Mouse (Mus musculus) hindbrain, embryonic 12.5 days (tissue): ENCODE measurements around the gene B230217C12Rik. TPM values are rescaled to one million over a fixed set of nuclear protein-coding genes. Genes with fewer than 3 reads are reported as not detected.

Source experiments
- ATAC-seq: fragments of 200-750 bp; cut with Nextera tagmentation; 2 replicates; pipeline ENCODE4 v1.8.0; 2017; ENCODE audit warnings: moderate TSS enrichment; ENCODE audit not compliant: low FRiP score
- H3K27ac ChIP-seq: fragments of 300-500 bp; sonication (generic); 2 replicates; pipeline ENCODE4 v1.5.1; 2016; ENCODE audit warnings: mild to moderate bottlenecking
- H3K27me3 ChIP-seq: fragments of 300-500 bp; sonication (generic); 2 replicates; pipeline ENCODE4 v1.6.1; 2016; ENCODE audit warnings: mild to moderate bottlenecking
- H3K36me3 ChIP-seq: fragments of 300-500 bp; sonication (generic); 2 replicates; pipeline ENCODE4 v1.6.1; 2016; ENCODE audit warnings: mild to moderate bottlenecking
- H3K4me1 ChIP-seq: fragments of 300-500 bp; sonication (generic); 2 replicates; pipeline ENCODE4 v1.6.1; 2016
- H3K4me2 ChIP-seq: fragments of 300-500 bp; sonication (generic); replicated peaks from 2 replicates; pipeline ENCODE4 v1.6.1; 2016; ENCODE audit warnings: mild to moderate bottlenecking
- H3K4me3 ChIP-seq: fragments of 300-500 bp; sonication (generic); 2 replicates; pipeline ENCODE4 v1.5.1; 2016; ENCODE audit warnings: mild to moderate bottlenecking
- H3K9ac ChIP-seq: fragments of 300-500 bp; sonication (generic); 2 replicates; pipeline ENCODE4 v1.6.1; 2016; ENCODE audit warnings: mild to moderate bottlenecking, moderate library complexity
- H3K9me3 ChIP-seq: fragments of 300-500 bp; sonication (generic); replicated peaks from 2 replicates; pipeline ENCODE4 v1.6.1; 2016; ENCODE audit warnings: mild to moderate bottlenecking
- WGBS: fragments of 180-500 bp; shearing (Covaris S2); methylation state at CpG from one replicate; pipeline ENCODE4 v1.1.7; 2016; 5-methylcytosine and 5-hydroxymethylcytosine counted together
- polyA plus RNA-seq: library from polyadenylated mRNA; unstranded; fragments of >200 nt; fragmentation: Nextera tagmentation; extraction: Ambion mirVana; gene quantifications from 2 replicates; pipeline ENCODE4 v1.2.1, GENCODE M21; 2016

The B230217C12Rik gene
- polyA plus RNA-seq, 1 experiment from 2014 or later, result 14.1 TPM

- Histone ChIP-seq H3K9me3 (no peaks in the 10 kb centered on the region), H3K4me2 (no peak overlapping the region), H3K36me3 (peaks cover 50% of the 10 kb centered on the region), H3K4me1 (peaks cover 30% of the 10 kb centered on the region), H3K27ac (no peak overlapping the region), H3K27me3 (no peaks in the 10 kb centered on the region), H3K9ac (no peak overlapping the region), H3K4me3 (no peak overlapping the region)
- ATAC-seq, result no peak
- WGBS, result 75% methylated on average over 4 of the region's 4 CpGs
These were observed 19.7 kb upstream of the B230217C12Rik start for GRCm38 (mm10) chr11:97820840-97821239.

GRCm38 (mm10) chr11:97821401-97822064 is 19.0 kb upstream of the B230217C12Rik start:
- H3K27me3 ChIP-seq, result no peaks in the 10 kb centered on the region
- H3K4me3 ChIP-seq, result no peak overlapping the region
- peaks cover 26% of the 10 kb centered on the region for H3K4me1 ChIP-seq
- H3K4me2 ChIP-seq, result no peak overlapping the region
- no peak overlapping the region for H3K27ac ChIP-seq
- H3K9me3 ChIP-seq, result no peaks in the 10 kb centered on the region
- H3K36me3 ChIP-seq, result peaks cover 50% of the 10 kb centered on the region
- no peak for ATAC-seq
- 94% methylated on average over 8 of the region's 8 CpGs for WGBS
- H3K9ac ChIP-seq, result no peak overlapping the region

- H3K36me3 ChIP-seq, result peaks cover 60% of the 10 kb centered on the region
- H3K9ac ChIP-seq, result no peak overlapping the region
- no peaks in the 10 kb centered on the region for H3K9me3 ChIP-seq
- no peak overlapping the region for H3K27ac ChIP-seq
- 74% methylated on average over 20 of the region's 20 CpGs for WGBS
- ATAC-seq, result no peak
- no peaks in the 10 kb centered on the region for H3K27me3 ChIP-seq
- H3K4me3 ChIP-seq, result no peak overlapping the region
- H3K4me1 ChIP-seq, result peaks cover 14% of the 10 kb centered on the region
- H3K4me2 ChIP-seq, result no peak overlapping the region
These were observed 17.6 kb upstream of the B230217C12Rik start for GRCm38 (mm10) chr11:97822840-97823603.

- Histone ChIP-seq H3K4me1 (peaks cover 3% of the 10 kb centered on the region), H3K27ac (no peak overlapping the region), H3K4me2 (no peak overlapping the region), H3K9ac (no peak overlapping the region), H3K36me3 (peaks cover 68% of the 10 kb centered on the region), H3K9me3 (no peaks in the 10 kb centered on the region), H3K4me3 (no peak overlapping the region), H3K27me3 (no peaks in the 10 kb centered on the region)
- 95% methylated on average over 11 of the region's 11 CpGs for whole genome bisulfite sequencing
- no peak for ATAC-seq
These were observed 16.4 kb upstream of the B230217C12Rik start for GRCm38 (mm10) chr11:97824168-97824567.

GRCm38 (mm10) chr11:97824895-97825294 is 15.7 kb upstream of the B230217C12Rik start:
- H3K9ac ChIP-seq, result no peak overlapping the region
- H3K4me1 ChIP-seq, result no peaks in the 10 kb centered on the region
- no peak for ATAC-seq
- peaks cover 70% of the 10 kb centered on the region for H3K36me3 ChIP-seq
- H3K4me2 ChIP-seq, result no peak overlapping the region
- H3K27ac ChIP-seq, result no peak overlapping the region
- 84% methylated on average over 6 of the region's 6 CpGs for WGBS
- H3K9me3 ChIP-seq, result no peaks in the 10 kb centered on the region
- no peaks in the 10 kb centered on the region for H3K27me3 ChIP-seq
- H3K4me3 ChIP-seq, result no peak overlapping the region

GRCm38 (mm10) chr11:97825295-97825694 is 15.3 kb upstream of the B230217C12Rik start:
- WGBS, result 89% methylated on average over 10 of the region's 10 CpGs
- H3K9me3 ChIP-seq, result no peaks in the 10 kb centered on the region
- no peak overlapping the region for H3K4me2 ChIP-seq
- no peaks in the 10 kb centered on the region for H3K4me1 ChIP-seq
- peaks cover 70% of the 10 kb centered on the region for H3K36me3 ChIP-seq
- no peak overlapping the region for H3K27ac ChIP-seq
- H3K9ac ChIP-seq, result no peak overlapping the region
- no peak for ATAC-seq
- H3K4me3 ChIP-seq, result no peak overlapping the region
- no peaks in the 10 kb centered on the region for H3K27me3 ChIP-seq

GRCm38 (mm10) chr11:97825971-97826370 is 14.6 kb upstream of the B230217C12Rik start:
- Histone ChIP-seq H3K4me1 (no peaks in the 10 kb centered on the region), H3K36me3 (peaks cover 64% of the 10 kb centered on the region), H3K27ac (no peak overlapping the region), H3K9ac (no peak overlapping the region), H3K9me3 (no peaks in the 10 kb centered on the region), H3K27me3 (no peaks in the 10 kb centered on the region), H3K4me3 (no peak overlapping the region), H3K4me2 (no peak overlapping the region)
- no peak for ATAC-seq
- 89% methylated on average over 9 of the region's 9 CpGs for whole genome bisulfite sequencing

GRCm38 (mm10) chr11:97826414-97826813 is 14.2 kb upstream of the B230217C12Rik start:
- Histone ChIP-seq H3K36me3 (peaks cover 59% of the 10 kb centered on the region), H3K27me3 (no peaks in the 10 kb centered on the region), H3K4me3 (no peak overlapping the region), H3K27ac (no peak overlapping the region), H3K4me2 (no peak overlapping the region), H3K9me3 (no peaks in the 10 kb centered on the region), H3K9ac (no peak overlapping the region), H3K4me1 (no peaks in the 10 kb centered on the region)
- no peak for ATAC-seq
- WGBS, result 71% methylated on average over 7 of the region's 7 CpGs

- Histone ChIP-seq H3K27ac (no peak overlapping the region), H3K9me3 (no peaks in the 10 kb centered on the region), H3K4me3 (no peak overlapping the region), H3K27me3 (no peaks in the 10 kb centered on the region), H3K9ac (no peak overlapping the region), H3K36me3 (peaks cover 64% of the 10 kb centered on the region), H3K4me2 (no peak overlapping the region), H3K4me1 (no peaks in the 10 kb centered on the region)
- WGBS, result 87% methylated on average over 6 of the region's 6 CpGs
- ATAC-seq, result no peak
These were observed 12.9 kb upstream of the B230217C12Rik start for GRCm38 (mm10) chr11:97827654-97828053.

GRCm38 (mm10) chr11:97829365-97829764 is 11.2 kb upstream of the B230217C12Rik start:
- ATAC-seq, result no peak
- no peak overlapping the region for H3K9ac ChIP-seq
- 93% methylated on average over 7 of the region's 7 CpGs for WGBS
- no peak overlapping the region for H3K4me2 ChIP-seq
- peaks cover 70% of the 10 kb centered on the region for H3K36me3 ChIP-seq
- H3K4me3 ChIP-seq, result no peak overlapping the region
- H3K27ac ChIP-seq, result no peak overlapping the region
- no peaks in the 10 kb centered on the region for H3K4me1 ChIP-seq
- H3K27me3 ChIP-seq, result no peaks in the 10 kb centered on the region
- no peaks in the 10 kb centered on the region for H3K9me3 ChIP-seq

GRCm38 (mm10) chr11:97829913-97830476 is 10.6 kb upstream of the B230217C12Rik start:
- peaks cover 72% of the 10 kb centered on the region for H3K36me3 ChIP-seq
- no peak overlapping the region for H3K9ac ChIP-seq
- H3K4me1 ChIP-seq, result no peaks in the 10 kb centered on the region
- 83% methylated on average over 12 of the region's 12 CpGs for WGBS
- no peak overlapping the region for H3K4me3 ChIP-seq
- ATAC-seq, result no peak
- no peak overlapping the region for H3K4me2 ChIP-seq
- H3K27me3 ChIP-seq, result no peaks in the 10 kb centered on the region
- H3K27ac ChIP-seq, result no peak overlapping the region
- no peaks in the 10 kb centered on the region for H3K9me3 ChIP-seq

GRCm38 (mm10) chr11:97830501-97830900 is 10.1 kb upstream of the B230217C12Rik start:
- H3K27me3 ChIP-seq, result no peaks in the 10 kb centered on the region
- H3K9me3 ChIP-seq, result no peaks in the 10 kb centered on the region
- H3K4me3 ChIP-seq, result no peak overlapping the region
- 81% methylated on average over 6 of the region's 6 CpGs for WGBS
- H3K27ac ChIP-seq, result no peak overlapping the region
- no peaks in the 10 kb centered on the region for H3K4me1 ChIP-seq
- H3K36me3 ChIP-seq, result peaks cover 72% of the 10 kb centered on the region
- H3K9ac ChIP-seq, result no peak overlapping the region
- no peak for ATAC-seq
- H3K4me2 ChIP-seq, result no peak overlapping the region
